Mouse (Mus musculus) brain, embryonic 14.5 days (tissue): Measurements from ENCODE around the gene Furin.

Experiments
- CTCF ChIP-seq: fragments of 200-500 bp; IDR thresholded peaks from 2 replicates; pipeline ENCODE4 v1.5.1; 2012; ENCODE audit warnings: inconsistent platforms, mild to moderate bottlenecking, moderate library complexity, borderline replicate concordance; ENCODE audit not compliant: insufficient read depth, insufficient read length; ENCODE audit errors: extremely low read depth
- POLR2A ChIP-seq: fragments of 200-500 bp; IDR thresholded peaks from 2 replicates; pipeline ENCODE4 v1.6.1; 2012; ENCODE audit warnings: mild to moderate bottlenecking, inconsistent platforms, borderline replicate concordance; ENCODE audit not compliant: poor library complexity, insufficient read depth, insufficient read length, severe bottlenecking; ENCODE audit errors: extremely low read depth

DNA sequence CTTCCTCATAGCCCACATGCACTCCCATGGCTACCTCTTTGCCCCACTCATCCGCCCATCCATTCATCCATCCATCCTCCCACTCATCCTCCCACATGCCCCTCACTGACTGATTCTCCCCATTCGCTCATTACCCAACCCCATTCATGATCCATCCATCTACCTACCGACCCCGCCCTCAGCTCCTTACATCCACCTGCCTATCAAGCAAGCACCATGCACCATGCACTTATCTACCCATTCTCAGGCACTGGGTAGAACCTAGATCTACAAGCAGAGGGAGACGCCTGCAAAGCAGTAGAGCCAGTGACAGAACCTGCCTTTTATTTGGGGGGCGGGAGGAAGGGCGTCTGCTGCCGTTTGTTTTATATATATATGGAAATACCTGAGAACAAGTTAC is 42.1 kb upstream of the Furin start:
- no peak for TF ChIP-seq POLR2A
- no peak for TF ChIP-seq CTCF
